ENCODE assay signal across 34 mouse cellular contexts in the genomic region with DNA sequence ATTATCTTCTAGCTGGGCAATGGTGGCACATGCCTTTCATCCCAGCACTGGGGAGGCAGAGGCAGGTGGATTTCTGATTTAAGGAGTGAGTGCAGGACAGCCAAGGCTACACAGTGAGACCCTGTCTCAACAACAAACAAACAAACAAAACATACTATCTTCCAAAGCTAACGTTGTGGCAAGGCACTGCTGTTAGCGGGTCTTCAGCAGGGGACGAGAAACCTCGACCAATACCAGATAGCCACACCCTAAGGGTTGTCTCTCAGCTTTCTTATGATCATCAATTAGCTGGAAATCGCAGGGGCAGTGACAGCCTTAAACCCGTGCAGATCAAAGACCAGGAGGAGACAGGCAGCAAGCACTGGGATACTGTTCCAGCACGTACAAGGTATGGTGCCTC. TPM values are rescaled to one million over a fixed set of nuclear protein-coding genes. Genes with fewer than 3 reads are reported as not detected.
"Had no signal": no experiment of that assay in that cellular context is flagged by ENCODE, and none has a peak within 500 bp of the region (broad histone marks: within the 10 kb centered on the region; RNA-seq: fewer than 3 reads in every experiment).

A gene (plus strand): TSS at position 301 of the 400 bp plus-strand sequence.

- H3K4me2 ChIP-seq: embryonic facial prominence, embryonic 12.5 days; embryonic facial prominence, embryonic 13.5 days; embryonic facial prominence, embryonic 15.5 days; forebrain, embryonic 12.5 days; forebrain, embryonic 13.5 days; forebrain, embryonic 15.5 days had no signal

- H3K27me3 ChIP-seq: embryonic facial prominence, embryonic 12.5 days; embryonic facial prominence, embryonic 13.5 days; embryonic facial prominence, embryonic 15.5 days; forebrain, embryonic 12.5 days; forebrain, embryonic 13.5 days; forebrain, embryonic 15.5 days had no signal

- H3K27ac ChIP-seq: embryonic facial prominence, embryonic 10.5 days; embryonic facial prominence, embryonic 12.5 days; embryonic facial prominence, embryonic 13.5 days; embryonic facial prominence, embryonic 15.5 days; forebrain, embryonic 10.5 days; forebrain, embryonic 12.5 days; forebrain, embryonic 13.5 days; forebrain, embryonic 15.5 days; gastrocnemius, adult 2 months; heart, adult 2 months had no signal

- DNase-seq: cerebellum, adult 2 months; cerebellum, adult 8-10 months; cerebellum, adult 9-10 months; cerebellum, adult 9-11 months; cerebellum, postnatal 10 days; cerebellum, postnatal 14 days; cerebellum, postnatal 25 days; cerebellum, postnatal 36 days; embryo, embryonic 11 days; forebrain, postnatal 0 days; gastrocnemius, adult 2 months; gastrocnemius, postnatal 10 days; gastrocnemius, postnatal 14 days; gastrocnemius, postnatal 25 days; gastrocnemius, postnatal 36 days; heart, adult 18-20 months; heart, adult 2 months had no signal

- H3K9ac ChIP-seq: embryonic facial prominence, embryonic 12.5 days; embryonic facial prominence, embryonic 13.5 days; embryonic facial prominence, embryonic 15.5 days; forebrain, embryonic 12.5 days; forebrain, embryonic 13.5 days; forebrain, embryonic 15.5 days; forebrain, postnatal 0 days had no signal

- H3K4me3 ChIP-seq: embryonic facial prominence, embryonic 10.5 days; embryonic facial prominence, embryonic 12.5 days; embryonic facial prominence, embryonic 13.5 days; embryonic facial prominence, embryonic 15.5 days; erythroblast, embryonic 14.5 days; forebrain, embryonic 10.5 days; forebrain, embryonic 12.5 days; forebrain, embryonic 13.5 days; forebrain, embryonic 15.5 days; gastrocnemius, adult 2 months; heart, adult 2 months had no signal

- H3K4me1 ChIP-seq: embryonic facial prominence, embryonic 15.5 days; forebrain, embryonic 12.5 days; forebrain, embryonic 13.5 days; forebrain, embryonic 15.5 days had no signal

- H3K36me3 ChIP-seq: embryonic facial prominence, embryonic 10.5 days; embryonic facial prominence, embryonic 12.5 days; embryonic facial prominence, embryonic 13.5 days; embryonic facial prominence, embryonic 15.5 days; forebrain, embryonic 10.5 days; forebrain, embryonic 12.5 days; forebrain, embryonic 15.5 days had no signal

- H3K9me3 ChIP-seq: embryonic facial prominence, embryonic 10.5 days; embryonic facial prominence, embryonic 12.5 days; embryonic facial prominence, embryonic 15.5 days; forebrain, embryonic 12.5 days; forebrain, embryonic 13.5 days; forebrain, embryonic 15.5 days had no signal

- ATAC-seq: forebrain, embryonic 13.5 days; forebrain, embryonic 14.5 days; forebrain, embryonic 15.5 days; forebrain, embryonic 16.5 days; forebrain, postnatal 0 days had no signal

RNA-seq across cellular contexts. Expression of the gene that starts here (rescaled TPM):
- polyA plus RNA-seq: cerebellum, adult 2 months; cortical plate, adult 2 months; embryonic facial prominence, embryonic 10.5 days; embryonic facial prominence, embryonic 11.5 days; embryonic facial prominence, embryonic 12.5 days; embryonic facial prominence, embryonic 13.5 days; embryonic facial prominence, embryonic 14.5 days; embryonic facial prominence, embryonic 15.5 days; erythroblast, embryonic 14.5 days; forebrain, embryonic 10.5 days; forebrain, embryonic 11.5 days; forebrain, embryonic 12.5 days; forebrain, embryonic 13.5 days; forebrain, embryonic 14.5 days; forebrain, embryonic 15.5 days; forebrain, embryonic 16.5 days; forebrain, postnatal 0 days; frontal cortex, adult 2 months; gonadal fat pad, adult 2 months; heart, adult 2 months had no signal
